Mouse (Mus musculus) 3T3-L1 (cell line): ENCODE measurements around the gene Slc43a3.

Experiments
- DNase-seq: peaks from one replicate; pipeline ENCODE4 v3.0.0-alpha.2; 2015; ENCODE audit warnings: low read depth, low spot score

The Slc43a3 gene

GRCm38 (mm10) chr2:84937491-84938150 is 1.2 kb downstream of the Slc43a3 start:
- peak; percentile 50 for DNase-seq

- DNase-seq, result peak; percentile 60
Observed at GRCm38 (mm10) chr2:84938249-84938946, 2.0 kb downstream of the Slc43a3 start.

- DNase-seq, result no peak
Observed at GRCm38 (mm10) chr2:84939306-84939705, 2.9 kb downstream of the Slc43a3 start.

- no peak for DNase-seq
Observed at GRCm38 (mm10) chr2:84939711-84940110, 3.3 kb downstream of the Slc43a3 start.

GRCm38 (mm10) chr2:84941332-84941731 is 5.0 kb downstream of the Slc43a3 start:
- no peak for DNase-seq

GRCm38 (mm10) chr2:84941795-84942194 is 5.4 kb downstream of the Slc43a3 start:
- no peak for DNase-seq

- no peak for DNase-seq
Observed at GRCm38 (mm10) chr2:84947154-84947771, 10.9 kb downstream of the Slc43a3 start.

- no peak for DNase-seq
Observed at GRCm38 (mm10) chr2:84948252-84948651, 11.9 kb downstream of the Slc43a3 start.

- no peak for DNase-seq
Observed at GRCm38 (mm10) chr2:84948721-84949120, 12.3 kb downstream of the Slc43a3 start.

- DNase-seq, result peak; percentile 25
Observed at GRCm38 (mm10) chr2:84951027-84951426, 14.6 kb downstream of the Slc43a3 start.

GRCm38 (mm10) chr2:84952251-84952650 is 15.9 kb downstream of the Slc43a3 start:
- peak; percentile 37 for DNase-seq

GRCm38 (mm10) chr2:84952693-84953092 is 16.3 kb downstream of the Slc43a3 start:
- no peak for DNase-seq

GRCm38 (mm10) chr2:84955435-84955834 is 19.1 kb downstream of the Slc43a3 start:
- no peak for DNase-seq

GRCm38 (mm10) chr2:84956274-84956673 is 19.9 kb downstream of the Slc43a3 start:
- peak; percentile 79 for DNase-seq

- DNase-seq, result no peak
Observed at GRCm38 (mm10) chr2:84958588-84959264, 22.3 kb downstream of the Slc43a3 start.

- peak; percentile 99 for DNase-seq
Observed at GRCm38 (mm10) chr2:84961300-84961699, 24.9 kb downstream of the Slc43a3 start.

- DNase-seq, result no peak
Observed at GRCm38 (mm10) chr2:84961901-84962300, 25.5 kb downstream of the Slc43a3 start.

- peak; percentile 31 for DNase-seq
Observed at GRCm38 (mm10) chr2:84962906-84963507, 26.6 kb downstream of the Slc43a3 start.

- DNase-seq, result no peak
Observed at GRCm38 (mm10) chr2:84964111-84964801, 27.9 kb downstream of the Slc43a3 start.

- DNase-seq, result peak; percentile 39
Observed at GRCm38 (mm10) chr2:84967318-84967991, 31.1 kb downstream of the Slc43a3 start.

- no peak for DNase-seq
Observed at GRCm38 (mm10) chr2:84975580-84975979, 39.2 kb downstream of the Slc43a3 start.
